Mouse (Mus musculus) erythroblast, adult 5-6 weeks (primary cell): Measurements from ENCODE around the gene Pomp. TPM values are rescaled to one million over a fixed set of nuclear protein-coding genes. Genes with fewer than 3 reads are reported as not detected.
A peak's percentile ranks its signal among the peaks of the same experiment; 100 is the strongest.

Experiments used
- ATAC-seq: replicated peaks from 2 replicates; pipeline ENCODE4 v1.8.0; 2016; ENCODE audit warnings: moderate number of reproducible peaks, mild to moderate bottlenecking, moderate TSS enrichment, inconsistent platforms; ENCODE audit not compliant: poor library complexity, low FRiP score, severe bottlenecking
- total RNA-seq, 2 experiments: library from RNA; stranded (forward) in 1 of 2; stranded (reverse) in 1 of 2; fragments of 150-400 nt in 1 of 2; fragments of 200-764, 138-1000 nt in 1 of 2; gene quantifications; 2 replicates each; pipeline versions ENCODE4 v1.2.3 to v1.2.4; 2015 to 2017; ENCODE audit warnings: low replicate concordance in 2 of 2

Gene Pomp
- total RNA-seq (2015; ENCODE audit: low replicate concordance) (37.1 and 41.0 TPM in 2 replicates), total RNA-seq (2017; ENCODE audit: low replicate concordance) (23.3 and 23.4 TPM in 2 replicates)

DNA sequence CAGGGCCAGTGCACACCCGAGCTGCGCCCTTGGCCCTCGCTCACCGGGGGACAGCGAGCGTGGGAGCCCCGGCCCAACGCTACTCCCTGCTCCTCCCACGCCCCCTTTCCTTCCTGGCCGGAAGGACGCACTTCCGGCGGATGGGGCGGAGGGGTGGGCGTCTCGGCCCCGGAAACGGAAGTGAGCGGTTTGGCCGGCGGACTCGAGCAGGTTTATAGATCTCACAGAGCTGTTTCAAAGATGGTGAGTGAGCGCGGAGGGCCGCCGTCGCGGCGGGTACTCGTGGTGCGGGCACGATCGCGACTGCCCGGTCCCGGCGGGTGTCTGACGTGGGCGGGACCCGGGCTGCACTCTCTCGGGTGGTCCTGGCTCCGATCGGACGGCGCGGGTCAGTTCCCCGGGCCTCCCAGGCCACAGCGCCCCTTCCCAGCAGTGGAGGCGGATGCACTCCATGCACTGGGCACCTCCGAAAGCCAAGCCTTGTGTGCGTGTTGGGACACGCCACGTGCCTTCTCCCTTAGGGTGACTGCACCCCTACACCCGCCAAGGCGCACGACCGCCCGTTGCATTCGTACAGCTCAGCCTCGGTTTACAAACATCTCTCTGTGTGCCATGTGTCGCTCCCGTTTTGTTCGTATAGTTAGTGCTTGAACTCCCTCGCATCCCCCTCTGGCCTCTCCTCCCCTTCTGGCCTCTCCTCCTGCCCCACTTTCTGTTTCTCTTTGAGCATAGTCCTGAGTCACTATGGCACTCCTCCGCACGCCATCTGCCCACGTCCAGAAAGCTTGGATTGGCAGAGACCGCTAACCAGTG lies at the start of gene Pomp:
TSS of gene Pomp (plus strand) at position 13 of the 813 bp plus-strand sequence.
- peak; percentile 87 for ATAC-seq

DNA sequence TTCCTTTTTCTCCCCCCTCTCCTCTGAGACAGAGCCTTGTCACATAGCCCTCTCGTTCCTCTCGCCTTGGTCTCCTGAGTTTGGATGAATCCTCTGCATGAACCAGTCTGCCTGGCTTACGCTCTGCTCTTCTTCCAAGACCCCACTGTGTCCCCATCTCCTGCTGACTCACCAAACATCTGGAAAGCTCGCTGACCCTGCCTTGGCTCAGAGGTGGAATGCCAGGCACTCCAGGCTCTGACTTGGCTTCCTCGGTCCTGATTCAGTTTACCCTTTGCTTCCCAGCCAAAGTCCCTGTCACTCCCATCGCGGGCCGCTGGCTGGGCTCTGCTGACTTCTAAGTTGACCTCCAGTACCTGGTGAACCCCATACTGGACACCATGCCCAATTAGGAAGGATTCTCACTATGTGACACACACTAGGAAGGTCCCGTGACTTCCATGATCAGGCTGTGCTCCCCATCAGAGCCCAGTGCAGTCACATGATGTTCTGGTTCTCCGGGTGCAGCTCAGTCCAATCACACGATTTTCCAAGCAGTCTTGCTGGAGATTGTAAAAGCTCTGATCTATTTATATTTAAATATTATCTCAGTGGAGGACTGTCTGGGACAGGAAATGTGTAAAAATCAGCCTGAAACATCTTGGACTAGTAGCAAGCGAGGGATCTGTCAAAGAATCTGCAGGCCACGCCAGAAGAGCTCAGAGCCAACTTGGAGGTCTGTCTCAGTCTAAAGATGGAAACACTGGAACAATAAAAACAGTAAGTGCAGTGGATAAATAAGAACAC lies 47.8 kb upstream of the Pomp start:
- no peak for ATAC-seq

DNA sequence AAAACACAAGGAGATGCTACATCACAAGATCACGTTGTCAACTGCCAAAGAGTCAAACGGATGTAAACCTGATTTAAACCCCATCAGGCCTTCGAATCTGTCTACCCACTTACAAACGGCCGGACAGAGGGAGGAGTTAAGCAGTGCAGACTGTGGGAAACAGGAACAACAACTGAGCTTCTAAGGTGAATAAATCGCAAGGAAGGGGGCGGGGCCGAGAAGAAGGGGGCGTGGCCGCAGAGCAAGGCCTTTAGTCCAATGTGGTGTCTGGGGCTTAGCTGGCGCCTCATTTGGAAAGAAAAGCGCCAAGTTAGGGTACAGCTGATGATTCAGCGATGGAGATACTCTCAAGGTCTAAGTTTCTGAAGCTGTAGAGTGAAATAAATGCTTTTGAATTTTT lies 45.3 kb upstream of the Pomp start:
- no peak for ATAC-seq

DNA sequence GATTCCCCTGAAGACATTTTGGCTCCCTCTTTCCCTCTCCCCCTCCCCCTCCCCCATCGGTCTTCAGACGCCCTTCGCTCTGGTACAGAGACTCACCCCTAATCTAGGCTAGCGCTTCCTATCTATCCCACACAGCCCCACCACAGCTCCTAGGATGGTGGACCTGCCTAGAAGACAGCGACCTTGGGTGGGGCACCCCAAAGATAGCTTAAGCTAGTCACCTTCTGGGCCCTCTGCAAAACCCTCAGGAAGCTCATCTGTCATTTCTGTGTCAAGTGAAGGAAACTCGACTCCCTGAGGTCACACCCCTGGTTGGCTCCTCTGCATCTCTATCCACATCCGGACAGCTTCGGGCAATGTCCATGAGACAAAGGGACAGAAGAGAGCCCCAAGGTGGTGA lies 44.7 kb upstream of the Pomp start:
- ATAC-seq = no peak

DNA sequence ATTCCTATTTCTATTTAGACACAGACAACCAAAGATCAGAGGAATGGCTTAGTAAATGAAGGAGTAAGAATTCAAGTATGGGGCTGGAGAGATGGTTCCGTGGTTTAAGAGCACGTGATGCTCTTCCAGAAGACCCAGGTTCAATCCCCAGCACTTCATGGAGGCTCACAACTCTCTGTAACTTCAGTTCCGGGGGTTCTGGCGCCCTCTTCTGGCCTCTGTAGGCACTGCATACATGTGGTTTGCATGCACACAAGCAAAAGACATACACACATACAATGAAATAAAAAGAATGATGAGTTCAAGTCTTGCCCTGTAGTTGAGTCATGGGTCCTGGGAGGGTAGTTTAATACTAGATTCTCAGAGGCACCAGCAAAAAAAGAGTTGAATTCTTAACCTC lies 43.8 kb upstream of the Pomp start:
- no peak for ATAC-seq

DNA sequence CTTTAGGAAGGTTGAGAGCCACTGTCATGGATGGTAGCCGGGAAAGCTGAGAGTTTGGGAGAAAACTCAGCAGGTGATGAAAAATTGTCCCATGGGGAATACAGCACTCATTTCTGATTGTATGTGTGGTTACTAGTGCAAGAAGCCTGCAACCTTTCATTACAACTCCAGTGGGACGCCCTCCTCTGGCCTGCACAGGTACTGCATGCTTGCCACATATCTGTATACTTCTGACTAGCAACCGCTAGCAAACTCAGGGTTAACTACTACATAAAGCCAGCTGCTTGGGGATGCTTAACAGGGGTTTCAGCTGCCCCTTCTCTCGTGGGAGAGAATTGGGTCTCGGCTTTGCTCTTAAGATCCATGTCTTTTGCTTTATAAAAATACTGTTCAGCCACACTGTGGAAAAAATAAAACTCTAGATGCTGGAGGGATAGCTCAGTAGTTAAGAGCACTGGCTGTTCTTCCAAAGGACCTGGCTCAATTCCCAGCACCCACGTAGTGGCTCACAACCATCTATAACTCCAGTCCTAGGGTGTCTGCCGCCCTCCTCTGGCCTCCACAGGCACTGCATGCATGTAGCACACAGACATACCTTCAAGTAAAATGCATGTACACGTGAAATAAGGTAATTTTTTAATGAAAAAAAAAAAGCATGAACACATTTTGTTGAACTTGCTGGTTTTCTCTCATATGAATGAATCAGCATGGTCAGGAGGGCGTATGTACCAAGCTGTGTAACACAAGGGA lies 42.3 kb upstream of the Pomp start:
- ATAC-seq = no peak

DNA sequence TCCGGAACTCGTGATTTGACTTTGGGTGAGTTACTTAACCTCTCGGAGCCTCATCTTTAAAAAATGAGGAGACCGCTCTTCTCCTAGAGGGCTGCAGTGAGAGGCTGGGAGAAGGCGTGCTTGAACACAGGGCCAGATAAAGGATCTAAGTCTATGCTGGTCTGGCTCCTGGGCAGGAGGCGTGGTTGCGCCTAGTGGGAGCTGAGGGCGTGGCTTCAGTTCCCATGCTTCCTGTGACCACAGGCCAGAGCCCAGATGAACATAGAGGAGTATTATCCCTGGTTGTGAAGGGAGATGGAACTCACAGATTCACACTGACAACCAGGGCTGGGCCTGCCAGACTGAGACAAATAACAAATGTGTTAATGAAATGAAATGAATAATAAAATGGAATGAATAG lies 41.4 kb upstream of the Pomp start:
- no peak for ATAC-seq

DNA sequence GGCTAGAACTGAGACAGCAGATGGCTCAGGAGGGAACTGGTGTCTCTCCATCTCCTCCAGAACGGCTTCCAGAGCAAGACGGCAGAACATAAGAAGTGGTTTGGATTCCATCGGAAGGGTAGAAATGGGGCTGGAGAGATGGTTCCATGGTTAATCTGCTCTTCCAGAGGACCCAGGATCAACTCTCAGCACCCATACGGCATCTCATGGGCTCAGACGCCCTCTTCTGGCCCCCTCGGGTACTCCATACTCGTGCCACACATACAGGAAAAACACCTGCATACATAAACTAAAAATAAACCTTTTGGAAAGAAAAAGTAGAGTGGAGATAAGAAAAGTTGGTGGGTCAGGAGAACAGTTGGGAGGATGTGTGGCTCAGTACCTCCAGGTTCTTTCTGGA lies 40.4 kb upstream of the Pomp start:
- ATAC-seq = no peak

DNA sequence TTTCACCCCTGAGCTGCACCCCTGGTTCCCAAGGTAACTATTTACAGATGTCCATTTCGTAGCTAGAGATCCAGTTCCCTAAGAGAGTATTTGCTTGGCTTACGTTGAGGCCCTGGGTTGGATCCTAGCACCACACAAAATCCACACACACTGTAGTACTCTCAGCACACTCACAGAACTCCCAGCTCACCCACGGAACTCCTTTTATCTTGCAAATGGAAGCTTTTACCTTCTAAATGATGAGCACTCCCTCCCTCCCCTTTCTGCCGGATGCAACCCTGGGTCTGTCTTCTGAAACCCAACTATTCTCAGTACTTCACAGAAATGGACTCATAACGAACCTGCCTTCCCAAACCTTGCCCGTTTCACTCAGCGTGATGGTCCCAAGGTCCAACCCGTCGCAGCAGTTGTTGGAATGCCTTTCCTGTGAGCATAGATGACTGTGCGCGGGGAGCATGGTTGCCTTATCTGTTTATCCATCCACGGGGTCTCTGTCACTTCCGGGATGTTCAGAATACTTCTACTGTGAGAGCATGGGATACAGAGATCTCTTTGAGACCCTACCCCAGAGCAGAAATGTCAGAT lies 36.1 kb upstream of the Pomp start:
- ATAC-seq = no peak

DNA sequence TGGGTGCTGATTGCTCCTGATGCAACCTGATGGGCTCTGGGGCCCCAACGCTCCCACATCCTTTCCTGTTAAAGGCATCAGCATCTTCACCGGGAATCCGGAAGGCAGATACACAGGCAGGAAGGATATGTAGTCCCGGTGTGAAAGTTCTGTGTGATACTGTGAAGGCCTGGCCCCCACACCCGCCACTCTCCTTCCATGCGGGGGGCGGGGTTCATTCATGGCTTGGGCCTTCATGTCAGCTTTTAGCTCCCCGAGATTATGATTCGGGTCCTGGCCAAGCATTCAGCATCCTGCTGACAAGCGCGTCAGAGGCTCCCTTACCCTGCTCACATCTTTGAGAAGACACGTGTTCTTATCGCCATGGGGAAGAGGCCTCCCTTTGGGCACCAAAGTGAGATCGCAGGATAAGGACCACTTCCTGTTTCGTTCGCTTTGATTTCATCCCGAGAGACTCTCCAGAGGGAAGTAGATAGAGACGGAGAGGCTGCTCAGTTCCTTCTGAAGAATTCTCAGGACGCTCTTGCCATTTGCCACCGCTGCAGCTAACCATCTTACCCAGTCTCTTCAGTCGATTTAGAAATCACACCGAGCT lies 34.8 kb upstream of the Pomp start:
- no peak for ATAC-seq

DNA sequence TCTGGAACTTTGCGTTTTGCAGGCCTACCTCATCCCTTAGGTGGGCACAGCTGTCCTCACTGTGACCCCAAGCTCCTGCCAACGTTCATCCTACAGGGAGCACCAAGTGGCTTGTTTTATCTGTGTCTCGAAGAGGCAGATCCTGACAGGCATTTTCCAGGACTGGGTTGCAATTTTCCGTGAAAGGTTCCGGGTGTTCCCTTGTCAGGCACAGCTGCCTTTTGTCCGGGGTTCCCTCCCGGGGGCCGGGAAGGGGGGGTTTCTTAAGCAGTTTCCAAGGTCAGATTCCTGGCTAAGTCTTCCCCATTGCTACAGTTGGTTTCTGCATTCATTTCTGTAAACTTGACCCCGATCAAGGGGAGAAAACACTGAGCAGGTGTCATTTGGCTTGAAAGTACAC lies 34.2 kb upstream of the Pomp start:
- no peak for ATAC-seq

DNA sequence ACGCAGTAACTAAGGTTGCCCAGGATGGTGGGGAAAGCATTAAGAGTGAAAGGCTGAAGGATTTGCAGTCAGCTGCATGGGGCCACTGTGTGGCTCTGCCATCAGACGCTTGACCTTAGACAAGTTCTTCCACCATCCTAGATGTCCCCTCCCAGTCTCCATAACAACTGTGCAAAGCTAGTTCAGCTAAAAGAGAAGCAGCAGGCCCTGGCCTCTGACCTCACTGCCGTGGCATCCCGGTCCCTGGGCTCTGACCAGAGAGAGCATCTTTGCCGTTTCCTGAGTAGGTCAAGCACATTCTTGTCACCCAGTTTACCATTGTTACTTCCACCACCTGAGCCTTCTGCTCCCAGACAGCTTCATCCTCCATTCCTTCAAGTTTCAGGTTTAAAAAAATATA lies 33.7 kb upstream of the Pomp start:
- no peak for ATAC-seq

DNA sequence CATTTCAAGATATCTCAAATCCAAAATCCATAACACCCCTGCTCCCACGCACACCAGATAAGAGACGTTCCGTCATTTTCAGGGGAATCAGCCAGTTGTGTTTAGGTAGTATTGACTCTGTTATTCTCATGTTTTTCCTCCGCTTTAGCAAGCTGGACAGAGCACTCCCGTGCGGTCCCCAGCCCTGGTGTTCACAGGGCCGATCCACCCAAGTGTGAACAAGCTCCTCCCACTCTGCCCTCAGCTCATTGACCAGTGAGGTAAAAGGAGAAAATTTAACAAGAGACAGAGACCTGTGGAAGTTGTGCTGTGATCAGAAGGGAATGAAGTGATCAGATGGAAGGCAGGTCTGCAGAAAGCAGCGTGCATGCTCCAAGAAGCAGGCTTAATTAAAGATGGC lies 31.4 kb upstream of the Pomp start:
- no peak for ATAC-seq

DNA sequence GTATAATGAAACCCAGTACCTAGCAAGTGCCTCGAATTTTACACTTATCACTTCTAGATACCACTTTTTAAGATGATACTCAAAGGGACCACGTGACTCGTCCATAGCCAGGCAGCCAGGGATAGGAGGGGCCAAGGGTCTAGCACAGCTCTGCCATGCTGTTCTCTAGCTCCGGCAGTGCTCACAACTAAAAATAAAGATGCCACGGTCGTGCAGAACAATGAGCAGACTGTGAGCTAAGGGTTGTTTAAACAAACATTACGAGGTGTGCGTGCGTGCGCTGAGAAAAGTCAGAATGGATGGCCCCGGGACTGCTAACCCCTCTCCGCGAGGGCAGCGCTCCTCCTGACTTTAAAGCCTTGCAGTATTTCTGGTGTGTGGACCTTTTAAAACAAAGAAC lies 27.4 kb upstream of the Pomp start:
- no peak for ATAC-seq

DNA sequence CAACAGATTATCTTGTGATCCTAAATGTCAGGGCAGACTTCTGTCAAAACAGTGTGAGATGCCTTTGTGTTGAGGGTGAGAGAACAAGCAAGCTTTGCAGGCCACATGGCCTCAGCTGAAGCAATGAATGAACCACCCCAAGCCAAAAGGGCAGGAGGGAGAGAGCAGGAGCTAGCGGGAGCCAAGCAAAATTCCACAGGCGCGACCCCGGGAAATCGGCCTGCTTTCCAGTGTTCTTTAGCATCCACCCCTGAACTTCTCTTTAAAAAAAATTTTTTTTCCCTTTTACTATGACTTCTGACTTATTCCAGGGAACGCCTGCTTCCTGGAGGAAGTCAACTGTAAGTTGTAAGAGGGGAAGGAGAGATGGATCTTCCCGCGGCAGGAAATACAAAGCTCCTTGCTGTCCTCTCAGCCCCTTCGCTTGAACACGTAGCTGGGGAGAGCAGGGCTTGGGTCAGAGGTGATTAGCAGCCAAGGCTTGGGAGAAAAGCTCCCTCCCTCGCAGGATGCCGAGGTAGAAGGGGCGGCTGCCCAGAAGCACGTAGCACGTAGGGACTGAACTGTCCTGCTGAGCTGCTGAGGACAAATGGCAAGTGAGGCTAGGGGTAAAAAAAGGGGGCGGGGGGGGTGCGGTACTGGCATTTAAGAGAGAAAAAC lies 25.3 kb upstream of the Pomp start:
- no peak for ATAC-seq

DNA sequence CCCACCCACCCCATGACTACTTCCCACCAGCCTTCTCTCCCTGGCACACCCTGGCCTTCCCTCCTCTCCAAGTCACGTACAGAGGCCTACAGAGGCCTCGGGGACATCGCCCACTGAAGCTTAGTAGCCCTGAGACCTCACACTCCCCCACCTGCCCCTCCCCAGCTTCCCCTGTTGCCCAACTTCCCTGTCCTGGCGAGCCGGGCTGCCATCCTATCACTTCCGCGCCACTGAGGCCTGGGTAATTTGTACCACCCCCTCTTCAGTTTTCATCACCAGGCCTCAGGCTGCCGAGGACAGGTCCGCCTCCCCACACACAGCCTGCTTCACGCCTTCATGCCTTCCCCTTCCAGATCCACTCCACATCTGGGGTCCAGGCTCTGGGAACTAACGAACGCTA lies 20.8 kb upstream of the Pomp start:
- ATAC-seq = no peak

DNA sequence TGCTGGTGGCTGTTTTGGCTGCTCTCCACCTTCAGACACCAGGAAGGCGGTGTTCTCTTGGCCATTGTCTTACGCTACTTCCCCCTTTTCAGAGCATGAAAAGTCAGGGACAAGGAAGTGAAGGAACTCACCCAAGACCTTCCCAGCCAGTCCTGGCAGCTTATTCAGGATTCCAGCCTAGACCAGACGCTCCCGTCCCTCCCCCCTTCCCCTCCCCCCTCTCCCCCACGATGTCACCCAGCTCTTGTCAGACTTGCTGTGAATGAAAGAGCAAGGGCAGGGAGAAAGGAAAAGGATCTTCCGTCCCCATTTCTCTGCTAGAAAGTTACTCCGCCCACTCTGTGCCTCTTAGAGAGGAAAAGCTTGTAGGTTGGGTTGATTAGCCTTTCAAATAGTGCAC lies 16.9 kb upstream of the Pomp start:
- ATAC-seq = no peak

DNA sequence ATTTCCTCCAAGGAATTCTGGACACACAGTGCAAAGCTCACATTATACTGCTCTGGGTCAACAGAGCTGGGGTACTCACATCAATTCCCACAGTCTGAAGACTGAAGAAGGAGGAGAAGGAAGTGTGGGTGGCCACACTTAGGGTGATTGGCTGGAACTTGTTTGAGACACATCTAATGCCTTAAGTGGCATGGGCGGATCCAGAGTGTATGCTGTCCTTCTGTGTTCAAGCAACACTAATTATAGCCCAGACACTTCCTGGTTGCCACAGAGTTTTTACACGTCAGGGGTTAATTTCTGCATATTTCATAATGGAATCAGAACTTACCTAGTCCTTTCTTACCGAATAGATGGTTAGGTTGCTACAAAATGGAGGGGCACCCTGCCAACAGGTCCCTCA lies 14.9 kb upstream of the Pomp start:
- no peak for ATAC-seq

DNA sequence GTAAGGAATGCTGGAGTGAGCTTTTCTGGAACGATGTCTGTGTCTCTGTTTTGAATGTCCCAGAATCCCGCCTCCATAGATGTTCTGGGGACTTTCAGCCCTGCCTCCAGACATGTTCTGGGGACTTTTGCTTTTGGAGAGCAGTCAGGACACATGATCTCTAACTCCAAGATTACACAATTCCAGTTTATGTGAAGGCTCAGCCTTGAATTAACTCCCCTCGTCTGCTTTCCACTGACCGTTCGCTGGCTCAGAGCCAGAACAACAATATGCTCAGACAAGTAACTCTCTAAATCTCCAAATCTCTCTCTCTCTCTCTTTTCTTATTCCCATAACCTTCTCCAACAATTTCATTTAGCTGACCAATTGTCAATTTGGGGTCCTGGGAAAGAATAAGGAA lies 12.9 kb upstream of the Pomp start:
- ATAC-seq = no peak
